Mouse (Mus musculus) stomach, postnatal 0 days (tissue): ENCODE measurements around the gene Acsl4. TPM values are rescaled to one million over a fixed set of nuclear protein-coding genes. Genes with fewer than 3 reads are reported as not detected.
A peak's percentile ranks its signal among the peaks of the same experiment; 100 is the strongest.

ENCODE experiments used
- ATAC-seq: fragments of 200-750 bp; cut with Nextera tagmentation; 2 replicates; pipeline ENCODE4 v1.8.0; 2017; ENCODE audit not compliant: low FRiP score, low TSS enrichment
- DNase-seq: peaks from one replicate; pipeline ENCODE4 v3.0.0-alpha.2; 2016; ENCODE audit warnings: low spot score
- H3K27ac ChIP-seq: fragments of 300-500 bp; sonication (generic); replicated peaks from 2 replicates; pipeline ENCODE4 v1.5.1; 2014; ENCODE audit warnings: mild to moderate bottlenecking, control low read depth
- H3K27me3 ChIP-seq: fragments of 300-500 bp; sonication (generic); 2 replicates; pipeline ENCODE4 v1.6.1; 2014; ENCODE audit warnings: low read length; ENCODE audit not compliant: control insufficient read depth, insufficient read depth
- H3K36me3 ChIP-seq: fragments of 300-500 bp; sonication (generic); 2 replicates; pipeline ENCODE4 v1.6.1; 2014; ENCODE audit warnings: low read length, mixed read lengths; ENCODE audit not compliant: control insufficient read depth, insufficient read depth
- H3K4me1 ChIP-seq: fragments of 300-500 bp; sonication (generic); replicated peaks from 2 replicates; pipeline ENCODE4 v1.6.1; 2014; ENCODE audit warnings: antibody characterized with exemption; ENCODE audit not compliant: control insufficient read depth, insufficient read depth
- H3K4me2 ChIP-seq: fragments of 300-500 bp; sonication (generic); replicated peaks from 2 replicates; pipeline ENCODE4 v1.6.1; 2014; ENCODE audit warnings: low read depth, mild to moderate bottlenecking, control low read depth, moderate library complexity
- H3K4me3 ChIP-seq: fragments of 300-500 bp; sonication (generic); 2 replicates; pipeline ENCODE4 v1.5.1; 2014; ENCODE audit warnings: low read depth, low read length, control low read depth
- H3K9ac ChIP-seq: fragments of 300-500 bp; sonication (generic); 2 replicates; pipeline ENCODE4 v1.6.1; 2014; ENCODE audit warnings: mild to moderate bottlenecking, low read length, control low read depth, mixed read lengths
- H3K9me3 ChIP-seq: fragments of 300-500 bp; sonication (generic); 2 replicates; pipeline ENCODE4 v1.6.1; 2016; ENCODE audit warnings: low read length; ENCODE audit not compliant: control insufficient read depth
- CTCF ChIP-seq: IDR thresholded peaks from 2 replicates; pipeline ENCODE4 v1.5.1; 2016; ENCODE audit warnings: antibody characterized with exemption, low read depth, mild to moderate bottlenecking, moderate library complexity
- EP300 ChIP-seq: optimal IDR thresholded peaks from 2 replicates; pipeline ENCODE3; 2016; ENCODE audit warnings: antibody characterized with exemption
- WGBS: fragments of 180-500 bp; shearing (Covaris S2); extraction: QIAGEN DNeasy Blood & Tissue Kit; methylation state at CpG from one replicate; pipeline ENCODE4 v1.1.7; 2014; 5-methylcytosine and 5-hydroxymethylcytosine counted together
- polyA plus RNA-seq: library from polyadenylated mRNA; unstranded; fragments of >200 nt; fragmentation: Nextera tagmentation; extraction: Ambion mirVana; gene quantifications from 2 replicates; pipeline ENCODE4 v1.2.1, GENCODE M21; 2015

Acsl4 gene
- polyA plus RNA-seq: 7.9 and 9.1 TPM in 2 replicates

- DNase-seq: peak; percentile 91
- Histone ChIP-seq H3K9me3 (no peaks in the 10 kb centered on the region), H3K4me1 (no peaks in the 10 kb centered on the region), H3K4me3 (peak within 1 kb of the TSS; percentile 58), H3K36me3 (no peaks in the 10 kb centered on the region), H3K4me2 (peak within 1 kb of the TSS; percentile 59), H3K27ac (peak within 1 kb of the TSS; percentile 78), H3K27me3 (no peaks in the 10 kb centered on the region), H3K9ac (peak within 1 kb of the TSS; percentile 65)
- ATAC-seq: peak; percentile 98
- TF ChIP-seq CTCF (no peak), EP300 (no peak)
- WGBS: 13% methylated on average over 35 of the region's 59 CpGs
These were observed at the start of gene Acsl4 for GRCm38 (mm10) chrX:142390247-142390908. Gene Acsl4 (minus strand): TSS chrX:142390535.

DNA sequence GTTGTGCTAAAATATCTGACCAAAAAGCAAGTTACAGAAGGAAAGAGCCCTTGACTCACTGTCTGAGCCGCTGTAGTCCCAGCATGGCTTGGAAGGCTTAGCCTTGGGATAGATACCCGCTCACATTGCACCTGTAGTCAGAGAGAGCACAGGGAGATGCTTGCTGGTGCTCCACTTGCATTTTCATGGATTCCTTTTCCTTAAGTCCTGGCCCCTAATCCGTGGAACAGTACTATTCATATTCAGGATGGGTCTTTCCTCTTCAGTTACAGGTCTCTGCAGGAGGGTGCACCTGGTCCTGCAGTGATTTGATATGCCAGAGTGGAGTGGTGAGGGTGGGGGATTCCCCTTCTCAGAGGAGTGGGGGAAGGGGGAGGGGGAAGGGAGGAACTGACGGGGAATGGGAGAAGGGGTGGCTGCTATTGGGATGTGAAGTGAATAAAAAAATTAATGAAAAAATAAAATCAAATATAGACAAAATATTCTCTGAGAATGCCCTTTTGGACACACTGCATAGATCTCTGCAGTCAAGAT, 47.7 kb upstream of the Acsl4 start:
- ATAC-seq: no peak
- H3K9me3 ChIP-seq: no peaks in the 10 kb centered on the region
- H3K27ac ChIP-seq: no peak overlapping the region
- WGBS: 49% methylated on average over 4 of the region's 4 CpGs
- TF ChIP-seq EP300: no peak
- no peak for TF ChIP-seq CTCF
- no peak overlapping the region for H3K9ac ChIP-seq
- no peak for DNase-seq
- H3K4me3 ChIP-seq: no peak overlapping the region
- H3K4me2 ChIP-seq: no peak overlapping the region
- no peaks in the 10 kb centered on the region for H3K36me3 ChIP-seq
- H3K4me1 ChIP-seq: no peaks in the 10 kb centered on the region
- H3K27me3 ChIP-seq: no peaks in the 10 kb centered on the region

GRCm38 (mm10) chrX:142432846-142433245, 42.5 kb upstream of the Acsl4 start:
- no peak for ATAC-seq
- H3K9ac ChIP-seq: no peak overlapping the region
- no peaks in the 10 kb centered on the region for H3K9me3 ChIP-seq
- H3K4me2 ChIP-seq: no peak overlapping the region
- 77% methylated on average over 3 of the region's 3 CpGs for WGBS
- no peaks in the 10 kb centered on the region for H3K4me1 ChIP-seq
- H3K27me3 ChIP-seq: no peaks in the 10 kb centered on the region
- no peak overlapping the region for H3K27ac ChIP-seq
- no peak for DNase-seq
- H3K36me3 ChIP-seq: no peaks in the 10 kb centered on the region
- H3K4me3 ChIP-seq: no peak overlapping the region
- TF ChIP-seq EP300 (no peak), CTCF (no peak)

GRCm38 (mm10) chrX:142427111-142427510, 36.8 kb upstream of the Acsl4 start:
- Histone ChIP-seq H3K27ac (no peak overlapping the region), H3K4me1 (no peaks in the 10 kb centered on the region), H3K27me3 (no peaks in the 10 kb centered on the region), H3K4me2 (no peak overlapping the region), H3K9me3 (no peaks in the 10 kb centered on the region), H3K36me3 (no peaks in the 10 kb centered on the region), H3K9ac (no peak overlapping the region), H3K4me3 (no peak overlapping the region)
- TF ChIP-seq CTCF (no peak), EP300 (no peak)
- 52% methylated on average over 4 of the region's 4 CpGs for WGBS
- ATAC-seq: no peak
- no peak for DNase-seq

GRCm38 (mm10) chrX:142426628-142427027, 36.3 kb upstream of the Acsl4 start:
- DNase-seq (no peak), ATAC-seq (no peak)
- H3K4me1 ChIP-seq: no peaks in the 10 kb centered on the region
- H3K27ac ChIP-seq: no peak overlapping the region
- H3K9ac ChIP-seq: no peak overlapping the region
- WGBS: 57% methylated on average over 4 of the region's 4 CpGs
- H3K4me2 ChIP-seq: no peak overlapping the region
- no peaks in the 10 kb centered on the region for H3K27me3 ChIP-seq
- no peak for TF ChIP-seq EP300
- no peak for TF ChIP-seq CTCF
- no peaks in the 10 kb centered on the region for H3K9me3 ChIP-seq
- no peaks in the 10 kb centered on the region for H3K36me3 ChIP-seq
- no peak overlapping the region for H3K4me3 ChIP-seq

GRCm38 (mm10) chrX:142413884-142414283, 23.5 kb upstream of the Acsl4 start:
- Histone ChIP-seq H3K9me3 (no peaks in the 10 kb centered on the region), H3K36me3 (no peaks in the 10 kb centered on the region), H3K27ac (no peak overlapping the region), H3K4me1 (no peaks in the 10 kb centered on the region), H3K27me3 (no peaks in the 10 kb centered on the region), H3K9ac (no peak overlapping the region), H3K4me2 (no peak overlapping the region), H3K4me3 (no peak overlapping the region)
- ATAC-seq (no peak), DNase-seq (no peak)
- TF ChIP-seq EP300 (no peak), CTCF (no peak)
- WGBS: 63% methylated on average over 2 of the region's 2 CpGs
